Mouse (Mus musculus) forebrain, postnatal 0 days (tissue): ENCODE measurements around the gene Map3k5. TPM values are rescaled to one million over a fixed set of nuclear protein-coding genes. Genes with fewer than 3 reads are reported as not detected.

ENCODE experiments used
- ATAC-seq: fragments of 200-750 bp; cut with Nextera tagmentation; 2 replicates; pipeline ENCODE4 v1.8.0; 2017; ENCODE audit warnings: mild to moderate bottlenecking, moderate library complexity
- DNase-seq: peaks from one replicate; pipeline ENCODE4 v3.0.0-alpha.2; 2015
- H3K27ac ChIP-seq: fragments of 300-500 bp; sonication (generic); 2 replicates; pipeline ENCODE4 v1.5.1; 2014; ENCODE audit warnings: low read depth, mild to moderate bottlenecking, antibody characterized with exemption, low read length, moderate library complexity, mixed read lengths
- H3K27me3 ChIP-seq: fragments of 300-500 bp; sonication (generic); 2 replicates; pipeline ENCODE4 v1.6.1; 2014; ENCODE audit warnings: mild to moderate bottlenecking, low read length, mixed read lengths; ENCODE audit not compliant: insufficient read depth
- H3K36me3 ChIP-seq: fragments of 300-500 bp; sonication (generic); 2 replicates; pipeline ENCODE4 v1.6.1; 2014; ENCODE audit warnings: mild to moderate bottlenecking, moderate library complexity; ENCODE audit not compliant: insufficient read depth
- H3K4me1 ChIP-seq: fragments of 300-500 bp; sonication (generic); 2 replicates; pipeline ENCODE4 v1.6.1; 2014; ENCODE audit warnings: antibody characterized with exemption; ENCODE audit not compliant: insufficient read depth
- H3K4me2 ChIP-seq: fragments of 300-500 bp; sonication (generic); 2 replicates; pipeline ENCODE4 v1.6.1; 2014; ENCODE audit warnings: low read depth, mild to moderate bottlenecking, moderate library complexity
- H3K4me3 ChIP-seq: fragments of 300-500 bp; sonication (generic); 2 replicates; pipeline ENCODE4 v1.5.1; 2014; ENCODE audit warnings: low read depth, low read length, mixed read lengths
- H3K9ac ChIP-seq: fragments of 300-500 bp; sonication (generic); 2 replicates; pipeline ENCODE4 v1.6.1; 2014; ENCODE audit warnings: mild to moderate bottlenecking
- H3K9me3 ChIP-seq: fragments of 300-500 bp; sonication (generic); 2 replicates; pipeline ENCODE4 v1.6.1; 2016; ENCODE audit warnings: low read length
- CTCF ChIP-seq: sonication (generic); IDR thresholded peaks from 2 replicates; pipeline ENCODE4 v1.5.1; 2016; ENCODE audit warnings: antibody characterized with exemption, control low read depth, low read depth
- WGBS: fragments of 180-500 bp; shearing (Covaris S2); extraction: QIAGEN DNeasy Blood & Tissue Kit; methylation state at CpG from one replicate; pipeline ENCODE4 v1.1.7; 2014; 5-methylcytosine and 5-hydroxymethylcytosine counted together
- polyA plus RNA-seq: library from polyadenylated mRNA; unstranded; fragments of >200 nt; fragmentation: Nextera tagmentation; extraction: Ambion mirVana; gene quantifications from 2 replicates; pipeline ENCODE4 v1.2.1, GENCODE M21; 2015
- total RNA-seq: library from RNA; depleted of rRNA; stranded (reverse); fragments of >200 nt; gene quantifications from 2 replicates; pipeline ENCODE4 v1.2.3, GENCODE M21; 2014

Gene Map3k5
- total and polyA plus RNA-seq, 2 experiments from 2014 or later, result 1.3 to 5.8 TPM

DNA sequence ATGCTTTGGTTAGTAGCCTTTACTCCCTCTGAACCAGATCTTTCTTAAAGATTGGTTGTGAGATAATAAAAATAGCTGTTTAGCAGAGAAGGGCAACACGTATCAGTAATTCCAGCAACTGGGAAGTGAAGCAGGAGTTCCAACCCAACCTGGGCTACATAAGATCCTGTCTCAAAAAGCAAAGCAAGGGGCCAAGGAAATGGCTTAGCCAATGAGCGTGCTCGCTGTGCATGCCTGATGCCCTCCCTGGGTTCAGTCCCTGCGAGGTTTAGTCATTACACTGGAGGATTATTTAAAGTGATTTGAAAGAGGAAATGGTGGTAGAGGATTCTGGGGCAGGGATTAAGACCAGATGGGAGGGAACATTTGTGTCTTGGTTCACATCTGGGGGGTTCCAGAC lies 14.8 kb downstream of the Map3k5 start:
- no peak for ATAC-seq
- 82% methylated on average over 4 of the region's 4 CpGs for WGBS

DNA sequence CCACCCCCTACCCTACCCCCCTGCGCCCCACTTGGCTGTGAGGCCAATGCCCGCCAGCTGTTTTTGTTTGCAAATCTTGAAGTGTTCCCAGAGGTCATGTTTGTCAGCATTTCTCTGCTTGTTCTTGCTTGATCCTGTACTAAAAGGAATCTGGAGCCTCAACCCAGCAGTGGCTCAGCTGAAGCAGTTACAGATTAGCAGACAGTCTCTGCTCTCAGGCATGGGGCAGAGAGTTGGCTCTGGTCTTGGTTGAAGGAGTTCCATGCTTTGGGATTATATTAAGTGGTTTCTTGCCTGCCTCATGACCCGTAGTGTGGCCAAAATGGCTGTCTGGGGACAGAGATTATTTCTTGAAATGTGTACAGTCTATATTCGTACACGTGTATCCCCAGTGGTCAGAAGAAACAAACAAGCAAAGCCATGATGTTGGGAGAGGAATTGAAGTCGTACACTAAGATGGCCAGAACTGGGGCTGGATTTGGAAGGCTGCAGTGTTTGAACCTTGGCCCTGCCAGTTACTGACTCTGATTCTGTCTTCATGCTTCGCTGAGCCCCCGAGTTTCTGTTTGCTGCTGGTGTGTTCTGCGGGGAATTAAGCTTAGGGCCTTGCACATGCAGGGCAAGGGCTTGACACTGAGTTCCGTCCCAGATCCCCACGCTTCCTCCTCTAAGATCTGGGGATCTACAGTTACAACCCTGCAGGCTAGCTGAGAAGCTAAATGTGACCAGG lies 18.9 kb downstream of the Map3k5 start:
- DNase-seq, result no peak
- TF ChIP-seq CTCF, result no peak
- H3K4me2 ChIP-seq, result no peak overlapping the region
- no peaks in the 10 kb centered on the region for H3K4me1 ChIP-seq
- H3K9me3 ChIP-seq, result no peaks in the 10 kb centered on the region
- H3K4me3 ChIP-seq, result no peak overlapping the region
- no peak for ATAC-seq
- no peak overlapping the region for H3K9ac ChIP-seq
- no peaks in the 10 kb centered on the region for H3K36me3 ChIP-seq
- H3K27ac ChIP-seq, result no peak overlapping the region
- 92% methylated on average over 11 of the region's 11 CpGs for WGBS
- H3K27me3 ChIP-seq, result no peaks in the 10 kb centered on the region

More for the DNA sequence above, 14.8 kb downstream of the Map3k5 start:
- no peak for TF ChIP-seq CTCF
- Histone ChIP-seq H3K27me3 (no peaks in the 10 kb centered on the region), H3K4me2 (no peak overlapping the region), H3K9ac (no peak overlapping the region), H3K36me3 (no peaks in the 10 kb centered on the region), H3K4me1 (no peaks in the 10 kb centered on the region), H3K9me3 (no peaks in the 10 kb centered on the region), H3K27ac (no peak overlapping the region), H3K4me3 (no peak overlapping the region)
- DNase-seq, result no peak

DNA sequence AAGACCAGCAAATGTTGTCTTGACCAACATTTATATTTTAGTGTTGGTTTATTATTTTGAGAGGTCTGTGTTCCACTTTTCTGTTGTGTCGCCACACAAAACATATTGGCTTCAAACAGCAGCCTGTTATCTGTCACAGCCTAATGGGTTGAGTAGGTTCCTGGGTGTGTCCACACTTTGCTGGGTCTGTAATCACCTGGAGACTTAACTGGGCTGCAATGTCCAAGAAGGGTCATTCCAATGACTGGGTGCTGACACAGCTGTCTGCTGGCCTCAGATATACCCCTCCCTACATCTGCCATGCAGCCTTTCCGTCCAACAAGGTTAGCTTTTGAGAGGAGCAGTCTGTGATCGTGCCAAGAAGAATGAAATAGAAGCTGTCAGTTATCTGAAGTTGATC lies 20.3 kb downstream of the Map3k5 start:
- Histone ChIP-seq H3K36me3 (no peaks in the 10 kb centered on the region), H3K27me3 (no peaks in the 10 kb centered on the region), H3K4me1 (no peaks in the 10 kb centered on the region), H3K4me2 (no peak overlapping the region), H3K4me3 (no peak overlapping the region), H3K9me3 (no peaks in the 10 kb centered on the region), H3K27ac (no peak overlapping the region), H3K9ac (no peak overlapping the region)
- 85% methylated on average over 3 of the region's 3 CpGs for WGBS
- no peak for DNase-seq
- ATAC-seq, result no peak
- TF ChIP-seq CTCF, result no peak

DNA sequence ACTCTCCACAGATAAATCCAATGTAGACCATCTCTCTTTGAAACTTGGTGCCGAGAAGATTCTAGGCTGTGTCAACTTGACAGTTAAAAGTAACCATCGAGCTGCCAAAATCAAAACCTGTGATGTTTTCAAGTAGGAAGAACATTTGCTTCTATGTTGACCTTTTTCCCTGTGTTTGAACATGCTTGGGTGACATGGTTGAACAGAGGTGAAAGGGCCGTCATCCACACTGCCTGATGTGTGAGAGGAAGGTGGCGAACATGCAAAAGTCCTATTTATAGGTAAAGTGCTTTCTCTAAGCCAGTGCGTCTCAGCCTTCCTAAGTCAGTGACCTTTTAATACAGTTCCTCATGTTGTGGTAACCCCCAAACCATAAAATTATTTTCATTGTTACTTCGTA lies 21.5 kb downstream of the Map3k5 start:
- 91% methylated on average over 6 of the region's 6 CpGs for WGBS
- DNase-seq (no peak), ATAC-seq (no peak)
- Histone ChIP-seq H3K27me3 (no peaks in the 10 kb centered on the region), H3K27ac (no peak overlapping the region), H3K9me3 (no peaks in the 10 kb centered on the region), H3K9ac (no peak overlapping the region), H3K4me3 (no peak overlapping the region), H3K36me3 (no peaks in the 10 kb centered on the region), H3K4me1 (no peaks in the 10 kb centered on the region), H3K4me2 (no peak overlapping the region)
- no peak for TF ChIP-seq CTCF

DNA sequence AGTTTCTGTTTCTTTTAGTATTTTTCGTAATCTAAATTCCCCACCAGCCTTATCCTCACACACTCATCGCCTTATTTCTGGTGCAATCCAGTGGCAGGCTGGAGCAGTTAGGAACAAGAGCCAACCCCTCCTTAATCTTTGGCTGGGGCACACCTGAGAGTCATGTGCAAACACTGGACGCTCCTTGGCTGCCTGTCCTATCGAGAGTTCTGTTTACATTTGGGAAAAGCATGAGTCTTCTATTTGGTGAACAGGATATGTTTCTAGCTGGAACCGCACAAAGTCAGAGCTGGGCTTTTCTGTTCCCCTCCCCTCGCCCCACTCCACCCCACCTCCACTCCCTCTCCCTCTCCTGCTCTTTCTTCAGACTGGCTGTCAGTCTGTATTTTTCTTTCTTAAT lies 22.5 kb downstream of the Map3k5 start:
- 79% methylated on average over 6 of the region's 6 CpGs for WGBS
- no peak for ATAC-seq
- no peak for TF ChIP-seq CTCF

DNA sequence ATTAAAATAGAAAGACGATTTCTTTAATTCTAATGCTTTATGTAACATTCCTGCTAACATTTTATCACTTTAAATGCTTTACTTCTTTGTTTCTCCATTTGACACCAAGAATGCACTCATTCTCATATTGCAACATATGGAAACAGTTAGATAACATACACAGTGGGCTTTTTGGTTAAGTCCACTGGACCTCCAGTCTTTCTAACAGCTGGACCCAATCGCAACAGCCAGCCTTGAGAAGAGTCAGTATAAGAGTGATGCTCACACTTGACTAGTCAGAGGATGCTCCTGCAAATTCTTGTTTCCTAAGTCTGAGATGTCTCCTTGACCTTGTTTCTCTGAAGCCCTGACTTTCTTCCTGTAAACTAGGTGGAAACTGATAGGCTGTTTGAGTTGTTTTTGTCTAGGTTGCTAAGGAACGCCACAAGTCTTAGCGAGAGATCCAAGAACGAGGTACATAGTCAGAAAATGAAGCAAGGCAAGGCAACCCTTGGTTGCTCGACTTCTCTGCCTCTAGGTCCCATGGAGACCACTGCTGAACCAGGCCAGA lies 26.6 kb downstream of the Map3k5 start:
- 84% methylated on average over 6 of the region's 6 CpGs for WGBS
- Histone ChIP-seq H3K9ac (no peak overlapping the region), H3K27me3 (no peaks in the 10 kb centered on the region), H3K4me1 (no peaks in the 10 kb centered on the region), H3K4me3 (no peak overlapping the region), H3K27ac (no peak overlapping the region), H3K4me2 (no peak overlapping the region), H3K36me3 (no peaks in the 10 kb centered on the region), H3K9me3 (no peaks in the 10 kb centered on the region)
- no peak for ATAC-seq
- DNase-seq, result no peak
- TF ChIP-seq CTCF, result no peak

More for the DNA sequence above, 22.5 kb downstream of the Map3k5 start:
- DNase-seq, result no peak
- Histone ChIP-seq H3K9ac (no peak overlapping the region), H3K9me3 (no peaks in the 10 kb centered on the region), H3K27me3 (no peaks in the 10 kb centered on the region), H3K4me3 (no peak overlapping the region), H3K27ac (no peak overlapping the region), H3K4me2 (no peak overlapping the region), H3K4me1 (no peaks in the 10 kb centered on the region), H3K36me3 (no peaks in the 10 kb centered on the region)

DNA sequence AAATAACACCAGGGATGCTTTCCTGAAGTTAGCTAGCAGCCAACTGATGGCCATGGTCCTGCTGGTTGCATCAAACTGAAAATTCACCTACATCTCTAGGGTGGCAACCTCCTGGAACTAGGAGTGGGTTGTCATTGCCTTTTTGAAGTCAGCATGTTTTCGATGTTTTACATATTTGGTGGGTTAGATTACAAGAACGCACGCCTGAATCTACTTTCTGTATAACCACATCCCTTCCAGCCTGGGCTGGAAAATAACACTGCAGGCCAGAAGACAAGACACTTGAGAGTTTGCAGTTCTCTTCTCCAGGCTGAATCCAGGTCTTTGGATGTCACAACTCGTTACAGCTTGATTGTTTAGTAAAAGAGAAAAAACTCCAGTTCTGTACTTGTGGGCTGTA lies 28.5 kb downstream of the Map3k5 start:
- Histone ChIP-seq H3K4me2 (no peak overlapping the region), H3K27ac (no peak overlapping the region), H3K4me1 (no peaks in the 10 kb centered on the region), H3K36me3 (no peaks in the 10 kb centered on the region), H3K9ac (no peak overlapping the region), H3K4me3 (no peak overlapping the region), H3K9me3 (no peaks in the 10 kb centered on the region), H3K27me3 (no peaks in the 10 kb centered on the region)
- ATAC-seq, result no peak
- TF ChIP-seq CTCF, result no peak
- DNase-seq, result no peak
- 79% methylated on average over 4 of the region's 4 CpGs for WGBS
